Mouse (Mus musculus): ENCODE results near the gene Rbm14. TPM values are rescaled to one million over a fixed set of nuclear protein-coding genes. Genes with fewer than 3 reads are reported as not detected.
"Not testable (repeated sequence)": the region's sequence is repeated elsewhere in the genome, so short reads cannot be mapped to it uniquely, and the experiment has no call there.

The Rbm14 gene
- total RNA-seq, 2 experiments from 2014 or later = 56.1 to 57.2 TPM

GRCm38 (mm10) chr19:4817182-4817835, 5.9 kb upstream of the Rbm14 start:
- DNase-seq (ENCODE audit: low spot score in 2 of 2) = no peak

GRCm38 (mm10) chr19:4813015-4813414, 1.6 kb upstream of the Rbm14 start:
- no peak for DNase-seq (ENCODE audit: low spot score in 2 of 2)

GRCm38 (mm10) chr19:4812334-4812949, 1.0 kb upstream of the Rbm14 start:
- not testable (repeated sequence) for DNase-seq (ENCODE audit: low spot score in 2 of 2)

- DNase-seq (ENCODE audit: low spot score in 2 of 2) = no peak
Measured at GRCm38 (mm10) chr19:4811909-4812242, 442 bp upstream of the Rbm14 start.

- no peak for DNase-seq (ENCODE audit: low spot score in 2 of 2)
Measured at GRCm38 (mm10) chr19:4810746-4811062, 730 bp downstream of the Rbm14 start.

- DNase-seq (ENCODE audit: low spot score in 2 of 2) = no peak
Measured at GRCm38 (mm10) chr19:4810309-4810708, 1.1 kb downstream of the Rbm14 start.

GRCm38 (mm10) chr19:4803283-4803682, 8.2 kb downstream of the Rbm14 start:
- DNase-seq (ENCODE audit: low spot score in 2 of 2) = no peak

- no peak for DNase-seq (ENCODE audit: low spot score in 2 of 2)
Measured at GRCm38 (mm10) chr19:4802691-4803091, 8.7 kb downstream of the Rbm14 start.

- DNase-seq (ENCODE audit: low spot score in 2 of 2) = no peak
Measured at GRCm38 (mm10) chr19:4799083-4799482, 12.4 kb downstream of the Rbm14 start.

GRCm38 (mm10) chr19:4797846-4798245, 13.6 kb downstream of the Rbm14 start:
- no peak for DNase-seq (ENCODE audit: low spot score in 2 of 2)

- no peak for DNase-seq (ENCODE audit: low spot score in 2 of 2)
Measured at GRCm38 (mm10) chr19:4795929-4796328, 15.5 kb downstream of the Rbm14 start.

- peak; percentile 96 to 99 for DNase-seq (ENCODE audit: low spot score in 2 of 2)
Measured at GRCm38 (mm10) chr19:4793831-4794422, 17.5 kb downstream of the Rbm14 start, which contains the start of gene Rbm4. TSS of gene Rbm4 (minus strand) at chr19:4793901.

GRCm38 (mm10) chr19:4793281-4793830, 18.1 kb downstream of the Rbm14 start:
- DNase-seq (ENCODE audit: low spot score in 2 of 2) = no peak

GRCm38 (mm10) chr19:4786313-4786712, 25.1 kb downstream of the Rbm14 start:
- no peak for DNase-seq (ENCODE audit: low spot score in 2 of 2)

- no peak for DNase-seq (ENCODE audit: low spot score in 2 of 2)
Measured at GRCm38 (mm10) chr19:4785206-4785605, 26.2 kb downstream of the Rbm14 start.

- DNase-seq (ENCODE audit: low spot score in 2 of 2) = no peak
Measured at GRCm38 (mm10) chr19:4782891-4783290, 28.5 kb downstream of the Rbm14 start.

- no peak for DNase-seq (ENCODE audit: low spot score in 2 of 2)
Measured at GRCm38 (mm10) chr19:4772785-4773184, 38.6 kb downstream of the Rbm14 start.

- no peak for DNase-seq (ENCODE audit: low spot score in 2 of 2)
Measured at GRCm38 (mm10) chr19:4767507-4768148, 43.8 kb downstream of the Rbm14 start.

- no peak for DNase-seq (ENCODE audit: low spot score in 2 of 2)
Measured at GRCm38 (mm10) chr19:4762876-4763275, 48.6 kb downstream of the Rbm14 start.

GRCm38 (mm10) chr19:4760544-4760943, 50.9 kb downstream of the Rbm14 start:
- DNase-seq (ENCODE audit: low spot score in 2 of 2) = not testable (repeated sequence)

- no peak for DNase-seq (ENCODE audit: low spot score in 2 of 2)
Measured at GRCm38 (mm10) chr19:4756921-4757320, 54.5 kb downstream of the Rbm14 start.

Data from layer of hippocampus, postnatal 14 days (tissue).